In the genomic region with DNA sequence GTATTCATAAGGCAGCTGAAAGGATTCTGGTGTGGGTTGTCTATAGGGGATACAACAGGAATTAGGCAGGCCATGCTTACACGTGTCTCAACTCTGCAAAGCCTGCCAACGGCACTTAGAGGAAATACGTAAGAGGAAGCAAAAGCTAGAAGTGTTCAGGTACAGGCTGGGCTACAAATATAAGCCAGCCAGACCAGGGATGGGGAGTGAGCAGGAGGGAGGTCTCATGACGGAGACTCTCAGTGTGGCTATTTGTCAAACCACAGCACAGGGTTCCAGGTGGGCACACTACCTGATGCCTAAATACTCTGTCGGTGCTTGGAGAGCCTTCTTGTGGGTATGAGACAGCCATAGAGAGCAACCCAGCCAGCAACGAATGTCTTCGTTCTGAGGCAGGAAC, we compare ENCODE assay signal across 10 mouse cellular contexts.
DNase-seq lines count a peak whose midpoint lies in the region; ATAC-seq lines count a peak whose summit lies in the region.
"Had no signal": no experiment of that assay in that cellular context is flagged by ENCODE, and none has a peak within 500 bp of the region (broad histone marks: within the 10 kb centered on the region; RNA-seq: fewer than 3 reads in every experiment).

No protein-coding gene starts in this region.

- no peak for DNase-seq in heart, embryonic 10.5 days (ENCODE audit: low spot score)
- DNase-seq in heart, adult 8-10 months (ENCODE audit: low spot score): no peak
- DNase-seq in lung, adult 18-20 months: no peak
- no peak for DNase-seq in retina, embryonic 14.5 days (ENCODE audit: low spot score)
- no peak for DNase-seq in layer of hippocampus, postnatal 36 days
- DNase-seq: gastrocnemius, postnatal 36 days; thymus, postnatal 14 days had no signal

- no peaks in the 10 kb centered on the region for H3K27me3 ChIP-seq in heart, embryonic 10.5 days (ENCODE audit: insufficient read depth, poor library complexity, severe bottlenecking)
- no peaks in the 10 kb centered on the region for H3K27me3 ChIP-seq in lung, embryonic 15.5 days
- H3K27me3 ChIP-seq in hindbrain, embryonic 16.5 days (replicated peaks; ENCODE audit: control insufficient read depth, insufficient read depth, low read length): no peaks in the 10 kb centered on the region
- H3K27me3 ChIP-seq in neural tube, embryonic 14.5 days (ENCODE audit: control insufficient read depth, insufficient read depth, low read length): no peaks in the 10 kb centered on the region

- peak overlapping the region; percentile 85 for H3K27ac ChIP-seq in heart, embryonic 10.5 days
- peak overlapping the region; percentile 68 for H3K27ac ChIP-seq in lung, embryonic 15.5 days
- H3K27ac ChIP-seq in hindbrain, embryonic 16.5 days (ENCODE audit: low read depth, low read length): peak overlapping the region; percentile 6; the same call in 1 of the 2 replicates
- H3K27ac ChIP-seq in neural tube, embryonic 14.5 days (ENCODE audit: low read depth, low read length): 0 out of 2 replicates have a peak overlapping the region, but pooled peaks have one; percentile 12

- no peak for ATAC-seq in lung, embryonic 15.5 days (ENCODE audit: borderline replicate concordance, extremely low read depth, low FRiP score, low TSS enrichment)
- no peak for ATAC-seq in hindbrain, embryonic 16.5 days
- no peak for ATAC-seq in neural tube, embryonic 14.5 days (ENCODE audit: low read depth)

- H3K4me2 ChIP-seq in lung, embryonic 15.5 days: no peak overlapping the region
- H3K4me2 ChIP-seq in hindbrain, embryonic 16.5 days (ENCODE audit: low read length): no peak overlapping the region
- H3K4me2 ChIP-seq in neural tube, embryonic 14.5 days (ENCODE audit: low read depth, low read length): no peak overlapping the region

- H3K4me3 ChIP-seq in heart, embryonic 10.5 days: no peak overlapping the region
- no peak overlapping the region for H3K4me3 ChIP-seq in lung, embryonic 15.5 days
- H3K4me3 ChIP-seq in hindbrain, embryonic 16.5 days (ENCODE audit: low read length): no peak overlapping the region
- H3K4me3 ChIP-seq in neural tube, embryonic 14.5 days (ENCODE audit: low read depth, low read length): no peak overlapping the region

- no peak overlapping the region for H3K9ac ChIP-seq in lung, embryonic 15.5 days
- H3K9ac ChIP-seq in hindbrain, embryonic 16.5 days (ENCODE audit: low read depth, low read length): no peak overlapping the region
- no peak overlapping the region for H3K9ac ChIP-seq in neural tube, embryonic 14.5 days (replicated peaks; ENCODE audit: low read depth, low read length)

- 68% methylated on average over 7 of the region's 7 CpGs for WGBS in heart, embryonic 10.5 days
- 56% methylated on average over 7 of the region's 7 CpGs for WGBS in lung, embryonic 15.5 days
- 71% methylated on average over 7 of the region's 7 CpGs for WGBS in hindbrain, embryonic 16.5 days
- 77% methylated on average over 7 of the region's 7 CpGs for WGBS in neural tube, embryonic 14.5 days

- peaks cover 3% of the 10 kb centered on the region; the same call in 1 of the 2 replicates for H3K36me3 ChIP-seq in heart, embryonic 10.5 days
- H3K36me3 ChIP-seq in lung, embryonic 15.5 days: no peaks in the 10 kb centered on the region
- no peaks in the 10 kb centered on the region for H3K36me3 ChIP-seq in hindbrain, embryonic 16.5 days (ENCODE audit: control insufficient read depth, insufficient read depth, low read length)
- no peaks in the 10 kb centered on the region for H3K36me3 ChIP-seq in neural tube, embryonic 14.5 days (ENCODE audit: control insufficient read depth, insufficient read depth, low read length)

- peaks cover 75% of the 10 kb centered on the region for H3K4me1 ChIP-seq in heart, embryonic 10.5 days
- H3K4me1 ChIP-seq in lung, embryonic 15.5 days: peaks cover 68% of the 10 kb centered on the region
- H3K4me1 ChIP-seq in hindbrain, embryonic 16.5 days (ENCODE audit: control insufficient read depth, insufficient read depth, low read depth, low read length): no peaks in the 10 kb centered on the region
- peaks cover 10% of the 10 kb centered on the region; the same call in 1 of the 2 replicates for H3K4me1 ChIP-seq in neural tube, embryonic 14.5 days (ENCODE audit: control insufficient read depth, insufficient read depth, low read length)

- no peaks in the 10 kb centered on the region for H3K9me3 ChIP-seq in heart, embryonic 10.5 days
- no peaks in the 10 kb centered on the region for H3K9me3 ChIP-seq in lung, embryonic 15.5 days
- H3K9me3 ChIP-seq in hindbrain, embryonic 16.5 days (ENCODE audit: control insufficient read depth, low read length): no peaks in the 10 kb centered on the region
- H3K9me3 ChIP-seq in neural tube, embryonic 14.5 days (ENCODE audit: control insufficient read depth, low read length): no peaks in the 10 kb centered on the region

Comparison
In these comparisons a context has a peak if more than half of its experiments do, and no peak if none do; other contexts are left out.
1. H3K27ac ChIP-seq: peak in every context shown above with its lines; median percentile 85 in heart, embryonic 10.5 days; 68 in lung, embryonic 15.5 days; 12 in neural tube, embryonic 14.5 days; 6 in hindbrain, embryonic 16.5 days.